Mouse (Mus musculus) CH12.LX (cell line): ENCODE data around the gene Cyp8b1.

Experiments
- CHD1 ChIP-seq: IDR thresholded peaks from 2 replicates; pipeline ENCODE4 v1.6.1; 2012; ENCODE audit warnings: low read depth, low read length, improper control_type of control experiment, inconsistent platforms
- CTCF ChIP-seq, 2 experiments: IDR thresholded peaks in 1 of 2; conservative IDR thresholded peaks in 1 of 2; 2 replicates each; pipeline ENCODE4 v1.5.1; 2011 to 2012; ENCODE audit warnings: low read depth in 2 of 2, low read length in 2 of 2, improper control_type of control experiment in 1 of 2, inconsistent platforms in 1 of 2, mild to moderate bottlenecking in 1 of 2, moderate library complexity in 1 of 2
- JUND ChIP-seq: conservative IDR thresholded peaks from 2 replicates; pipeline ENCODE4 v1.6.1; 2011; ENCODE audit warnings: low read depth, low read length, improper control_type of control experiment
- KAT2A ChIP-seq: IDR thresholded peaks from 2 replicates; pipeline ENCODE4 v1.6.1; 2012; ENCODE audit warnings: low read length, improper control_type of control experiment, inconsistent platforms; ENCODE audit not compliant: insufficient replicate concordance
- MAX ChIP-seq: IDR thresholded peaks from 2 replicates; pipeline ENCODE4 v1.6.1; 2011; ENCODE audit warnings: low read length, improper control_type of control experiment
- MAZ ChIP-seq: IDR thresholded peaks from 2 replicates; pipeline ENCODE4 v1.6.1; 2012; ENCODE audit warnings: low read depth, mild to moderate bottlenecking, inconsistent platforms, low read length, improper control_type of control experiment, moderate library complexity
- MXI1 ChIP-seq: IDR thresholded peaks from 2 replicates; pipeline ENCODE4 v1.6.1; 2011; ENCODE audit warnings: mild to moderate bottlenecking, low read depth, low read length, improper control_type of control experiment
- MYC ChIP-seq: IDR thresholded peaks from 2 replicates; pipeline ENCODE4 v1.6.1; 2011; ENCODE audit warnings: low read depth, mild to moderate bottlenecking, improper control_type of control experiment, low read length
- SMC3 ChIP-seq: IDR thresholded peaks from 2 replicates; pipeline ENCODE4 v1.6.1; 2011; ENCODE audit warnings: low read depth, low read length, improper control_type of control experiment

GRCm38 (mm10) chr9:121915056-121915455 lies 1.0 kb downstream of the Cyp8b1 start:
- TF ChIP-seq KAT2A (no peak), JUND (no peak), MXI1 (no peak), CHD1 (no peak), CTCF (conservative IDR thresholded peaks at IDR 0.05 in 1 of 2, IDR thresholded peaks at IDR 0.05 in 1 of 2; ENCODE audit: low read depth in 2 of 2, low read length in 2 of 2) (no peak), MAX (no peak), MYC (no peak), MAZ (no peak), SMC3 (no peak)
